Mouse (Mus musculus): Measurements from ENCODE around the gene Rpsa. TPM values are rescaled to one million over a fixed set of nuclear protein-coding genes. Genes with fewer than 3 reads are reported as not detected.

Gene Rpsa
- total RNA-seq, 1 experiment from 2014 or later: 5,767 TPM

GRCm38 (mm10) chr9:120135454-120135853 lies 8.0 kb downstream of the Rpsa start:
- no peak for ATAC-seq (replicated peaks in 1 of 2; ENCODE audit: insufficient read depth in 1 of 2, low FRiP score in 2 of 2, low TSS enrichment in 1 of 2, low read depth in 1 of 2, poor library complexity in 2 of 2, severe bottlenecking in 2 of 2)

GRCm38 (mm10) chr9:120140652-120141051 lies 13.2 kb downstream of the Rpsa start:
- peak; percentile 82 to 87 for ATAC-seq (replicated peaks in 1 of 2; ENCODE audit: insufficient read depth in 1 of 2, low FRiP score in 2 of 2, low TSS enrichment in 1 of 2, low read depth in 1 of 2, poor library complexity in 2 of 2, severe bottlenecking in 2 of 2)

GRCm38 (mm10) chr9:120144474-120144873 lies 17.0 kb downstream of the Rpsa start:
- no peak for ATAC-seq (replicated peaks in 1 of 2; ENCODE audit: insufficient read depth in 1 of 2, low FRiP score in 2 of 2, low TSS enrichment in 1 of 2, low read depth in 1 of 2, poor library complexity in 2 of 2, severe bottlenecking in 2 of 2)

- ATAC-seq (replicated peaks in 1 of 2; ENCODE audit: insufficient read depth in 1 of 2, low FRiP score in 2 of 2, low TSS enrichment in 1 of 2, low read depth in 1 of 2, poor library complexity in 2 of 2, severe bottlenecking in 2 of 2): no peak
These were observed 21.8 kb downstream of the Rpsa start, which contains the start of gene Mobp for GRCm38 (mm10) chr9:120149222-120149828. Gene Mobp (plus strand): TSS chr9:120149707.

- no peak for ATAC-seq (replicated peaks in 1 of 2; ENCODE audit: insufficient read depth in 1 of 2, low FRiP score in 2 of 2, low TSS enrichment in 1 of 2, low read depth in 1 of 2, poor library complexity in 2 of 2, severe bottlenecking in 2 of 2)
These were observed 23.7 kb downstream of the Rpsa start for GRCm38 (mm10) chr9:120151152-120151551.

DNA sequence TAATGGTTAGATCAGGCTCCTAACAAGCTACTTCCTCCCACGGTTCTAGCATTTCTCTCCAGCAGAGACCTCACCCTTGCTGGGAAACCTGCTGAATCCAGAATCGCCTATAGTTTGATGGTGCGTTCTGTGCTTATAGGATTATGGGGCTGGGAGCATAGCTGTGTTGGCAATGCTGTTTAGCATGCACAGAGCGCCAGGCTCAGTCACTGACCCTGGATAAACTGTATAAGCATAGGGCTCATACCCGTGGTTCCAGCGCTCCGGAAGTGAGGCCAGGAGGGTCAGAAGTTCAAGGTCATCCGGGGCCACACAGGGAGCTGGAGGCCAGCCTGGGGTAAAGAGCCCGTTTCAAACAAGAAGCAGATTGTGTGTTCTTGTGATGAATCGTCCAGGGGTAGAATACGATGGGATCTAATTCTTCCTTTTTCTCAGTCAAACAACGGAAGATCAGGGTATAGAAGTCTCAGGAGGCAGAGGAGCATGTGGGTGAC lies 24.5 kb downstream of the Rpsa start:
- no peak for ATAC-seq (replicated peaks in 1 of 2; ENCODE audit: insufficient read depth in 1 of 2, low FRiP score in 2 of 2, low TSS enrichment in 1 of 2, low read depth in 1 of 2, poor library complexity in 2 of 2, severe bottlenecking in 2 of 2)

- ATAC-seq (replicated peaks in 1 of 2; ENCODE audit: insufficient read depth in 1 of 2, low FRiP score in 2 of 2, low TSS enrichment in 1 of 2, low read depth in 1 of 2, poor library complexity in 2 of 2, severe bottlenecking in 2 of 2): peak; percentile 45 to 53
These were observed 30.6 kb downstream of the Rpsa start for GRCm38 (mm10) chr9:120158047-120158446.

- ATAC-seq (replicated peaks in 1 of 2; ENCODE audit: insufficient read depth in 1 of 2, low FRiP score in 2 of 2, low TSS enrichment in 1 of 2, low read depth in 1 of 2, poor library complexity in 2 of 2, severe bottlenecking in 2 of 2): no peak
These were observed 36.4 kb downstream of the Rpsa start for GRCm38 (mm10) chr9:120163862-120164261.

GRCm38 (mm10) chr9:120167826-120168225 lies 40.3 kb downstream of the Rpsa start:
- ATAC-seq (replicated peaks in 1 of 2; ENCODE audit: insufficient read depth in 1 of 2, low FRiP score in 2 of 2, low TSS enrichment in 1 of 2, low read depth in 1 of 2, poor library complexity in 2 of 2, severe bottlenecking in 2 of 2): no peak

- ATAC-seq (replicated peaks in 1 of 2; ENCODE audit: insufficient read depth in 1 of 2, low FRiP score in 2 of 2, low TSS enrichment in 1 of 2, low read depth in 1 of 2, poor library complexity in 2 of 2, severe bottlenecking in 2 of 2): peak; percentile 45 to 59; a peak in 2 of 4 replicates
These were observed 43.8 kb downstream of the Rpsa start for GRCm38 (mm10) chr9:120171295-120171694.

DNA sequence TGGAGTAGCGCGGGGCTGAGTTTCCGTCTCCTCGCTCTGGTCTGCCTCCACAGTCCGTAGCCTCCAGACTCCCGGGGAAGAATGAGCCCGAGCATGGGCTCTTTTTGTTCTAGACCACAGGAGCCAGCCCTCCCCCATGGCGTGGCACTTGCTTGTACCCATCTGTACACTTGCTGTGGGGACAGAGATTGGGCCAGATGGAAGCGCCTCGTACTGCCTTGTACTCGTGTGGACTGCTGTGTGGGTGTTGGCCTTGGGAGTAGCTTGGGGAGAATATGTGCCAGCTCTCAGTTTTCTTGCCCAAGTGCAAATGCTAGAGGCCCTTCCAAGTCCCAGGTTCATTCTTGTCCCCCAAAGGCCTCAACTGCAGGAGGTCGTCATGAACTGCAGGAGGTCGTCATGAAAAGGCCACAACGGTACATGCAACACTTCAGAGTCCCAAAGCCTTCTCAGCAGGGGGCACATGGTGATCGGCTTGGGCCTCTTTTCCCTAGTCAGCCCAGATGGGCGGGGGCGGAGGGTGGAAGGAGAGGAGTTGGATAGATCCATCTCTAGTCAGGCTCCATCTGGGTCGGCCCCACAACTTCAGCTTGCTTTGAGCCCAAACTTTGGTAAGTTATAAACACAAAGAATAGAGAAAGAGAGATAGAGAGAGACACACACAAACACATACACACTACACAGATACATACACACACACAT lies 47.1 kb downstream of the Rpsa start:
- no peak for ATAC-seq (replicated peaks in 1 of 2; ENCODE audit: insufficient read depth in 1 of 2, low FRiP score in 2 of 2, low TSS enrichment in 1 of 2, low read depth in 1 of 2, poor library complexity in 2 of 2, severe bottlenecking in 2 of 2)

GRCm38 (mm10) chr9:120178813-120179212 lies 51.3 kb downstream of the Rpsa start:
- no peak for ATAC-seq (replicated peaks in 1 of 2; ENCODE audit: insufficient read depth in 1 of 2, low FRiP score in 2 of 2, low TSS enrichment in 1 of 2, low read depth in 1 of 2, poor library complexity in 2 of 2, severe bottlenecking in 2 of 2)

Other genes starting within 250 kb of the Rpsa start
- gene Wdr48, start 232.8 kb upstream of the Rpsa start, total RNA-seq (2017): 48.0 and 55.6 TPM in 2 replicates
- 4.7 and 4.9 TPM in 2 replicates for gene Gorasp1, start 190.1 kb upstream of the Rpsa start, total RNA-seq (2017)
- 0.10 and 1.2 TPM in 2 replicates for gene Ttc21a, start 190.1 kb upstream of the Rpsa start, total RNA-seq (2017)
- gene Csrnp1, start 143.0 kb upstream of the Rpsa start, total RNA-seq (2017): 51.6 and 85.3 TPM in 2 replicates
- not detected in 2 replicates for gene Xirp1, start 104.1 kb upstream of the Rpsa start, total RNA-seq (2017)
- 3.4 and 4.9 TPM in 2 replicates for gene Cx3cr1, start 57.8 kb upstream of the Rpsa start, total RNA-seq (2017)
- gene Ccr8, start 35.6 kb upstream of the Rpsa start, total RNA-seq (2017): 0.89 TPM in 1 of 2 replicates, not detected in the other
- gene Slc25a38, start 17.3 kb upstream of the Rpsa start, total RNA-seq (2017): 15.3 and 20.5 TPM in 2 replicates
- not detected in 2 replicates for gene Mobp, start 22.0 kb downstream of the Rpsa start, total RNA-seq (2017)
- not detected in 2 replicates for gene Myrip, start 173.8 kb downstream of the Rpsa start, total RNA-seq (2017)